Mouse (Mus musculus) heart, embryonic 10.5 days (tissue): ENCODE results near the gene Cope. TPM values are rescaled to one million over a fixed set of nuclear protein-coding genes. Genes with fewer than 3 reads are reported as not detected.

ENCODE experiments used
- DNase-seq: peaks from one replicate; pipeline ENCODE4 v3.0.0-alpha.2; 2017; ENCODE audit warnings: low spot score
- H3K27ac ChIP-seq: fragments of 300-500 bp; sonication (generic); 2 replicates; pipeline ENCODE4 v1.5.1; 2016; ENCODE audit warnings: mild to moderate bottlenecking
- H3K27me3 ChIP-seq: fragments of 300-500 bp; sonication (generic); 2 replicates; pipeline ENCODE4 v1.6.1; 2016; ENCODE audit warnings: mild to moderate bottlenecking; ENCODE audit not compliant: poor library complexity, insufficient read depth, severe bottlenecking
- H3K36me3 ChIP-seq: fragments of 300-500 bp; sonication (generic); 2 replicates; pipeline ENCODE4 v1.6.1; 2016; ENCODE audit warnings: mild to moderate bottlenecking, moderate library complexity
- H3K4me1 ChIP-seq: fragments of 300-500 bp; sonication (generic); 2 replicates; pipeline ENCODE4 v1.6.1; 2016; ENCODE audit warnings: mild to moderate bottlenecking
- H3K4me3 ChIP-seq: fragments of 300-500 bp; sonication (generic); 2 replicates; pipeline ENCODE4 v1.5.1; 2016; ENCODE audit warnings: mild to moderate bottlenecking, moderate library complexity
- H3K9me3 ChIP-seq: fragments of 300-500 bp; sonication (generic); 2 replicates; pipeline ENCODE4 v1.6.1; 2016; ENCODE audit warnings: mild to moderate bottlenecking, moderate library complexity
- WGBS: fragments of 180-500 bp; shearing (Covaris S2); methylation state at CpG from one replicate; pipeline ENCODE4 v1.1.7; 2016; 5-methylcytosine and 5-hydroxymethylcytosine counted together
- polyA plus RNA-seq: library from polyadenylated mRNA; unstranded; fragments of >200 nt; fragmentation: Nextera tagmentation; extraction: Ambion mirVana; gene quantifications from 2 replicates; pipeline ENCODE4 v1.2.1, GENCODE M21; 2016

The Cope gene
- polyA plus RNA-seq, 1 experiment from 2014 or later, result 398 TPM

- no peak overlapping the region for H3K4me3 ChIP-seq
- H3K27ac ChIP-seq, result peak overlapping the region; percentile 12; the same call in 1 of the 2 replicates
- no peak for DNase-seq
- H3K4me1 ChIP-seq, result peaks cover 28% of the 10 kb centered on the region
- H3K27me3 ChIP-seq, result peaks cover 12% of the 10 kb centered on the region; the same call in 1 of the 2 replicates
- no peaks in the 10 kb centered on the region for H3K9me3 ChIP-seq
- 85% methylated on average over 1 of the region's 1 CpGs for WGBS
- 0 out of 2 replicates have a peak, but pooled peaks cover 3% of the 10 kb centered on the region for H3K36me3 ChIP-seq
Measured at GRCm38 (mm10) chr8:70356111-70356510, 53.8 kb downstream of the Cope start.

- DNase-seq, result no peak
- H3K4me1 ChIP-seq, result no peaks in the 10 kb centered on the region
- H3K9me3 ChIP-seq, result no peaks in the 10 kb centered on the region
- 38% methylated on average over 3 of the region's 3 CpGs for WGBS
- peaks cover 12% of the 10 kb centered on the region; the same call in 1 of the 2 replicates for H3K27me3 ChIP-seq
- no peak overlapping the region for H3K4me3 ChIP-seq
- H3K27ac ChIP-seq, result no peak overlapping the region
- no peaks in the 10 kb centered on the region for H3K36me3 ChIP-seq
Measured at GRCm38 (mm10) chr8:70359411-70359810, 57.1 kb downstream of the Cope start.

GRCm38 (mm10) chr8:70360769-70361168, 58.5 kb downstream of the Cope start:
- WGBS, result 46% methylated on average over 4 of the region's 4 CpGs
- Histone ChIP-seq H3K27ac (no peak overlapping the region), H3K27me3 (peaks cover 12% of the 10 kb centered on the region; the same call in 1 of the 2 replicates), H3K9me3 (no peaks in the 10 kb centered on the region), H3K36me3 (no peaks in the 10 kb centered on the region), H3K4me1 (no peaks in the 10 kb centered on the region), H3K4me3 (no peak overlapping the region)
- no peak for DNase-seq

GRCm38 (mm10) chr8:70361484-70362032, 59.2 kb downstream of the Cope start:
- H3K27ac ChIP-seq, result no peak overlapping the region
- WGBS, result 72% methylated on average over 10 of the region's 10 CpGs
- no peaks in the 10 kb centered on the region for H3K36me3 ChIP-seq
- H3K9me3 ChIP-seq, result no peaks in the 10 kb centered on the region
- H3K27me3 ChIP-seq, result peaks cover 15% of the 10 kb centered on the region; the same call in 1 of the 2 replicates
- no peak for DNase-seq
- H3K4me1 ChIP-seq, result no peaks in the 10 kb centered on the region
- no peak overlapping the region for H3K4me3 ChIP-seq

Other genes with a start within 250 kb of the Cope start
- 0.94 and 1.3 TPM in 2 replicates for gene Tm6sf2, start 229.6 kb upstream of the Cope start, polyA plus RNA-seq
- gene Hapln4, start 219.1 kb upstream of the Cope start, polyA plus RNA-seq, result 0.30 and 0.62 TPM in 2 replicates
- 0.06 and 0.29 TPM in 2 replicates for gene Ncan, start 181.6 kb upstream of the Cope start, polyA plus RNA-seq
- 35.4 and 39.6 TPM in 2 replicates for gene Nr2c2ap, start 171.2 kb upstream of the Cope start, polyA plus RNA-seq
- gene Rfxank, start 163.4 kb upstream of the Cope start, polyA plus RNA-seq, result 16.5 and 18.3 TPM in 2 replicates
- 39.6 and 43.9 TPM in 2 replicates for gene Borcs8, start 163.0 kb upstream of the Cope start, polyA plus RNA-seq
- 0.23 and 0.53 TPM in 2 replicates for gene Mef2b, start 162.8 kb upstream of the Cope start, polyA plus RNA-seq
- 93.9 and 123 TPM in 2 replicates for gene Tmem161a, start 130.2 kb upstream of the Cope start, polyA plus RNA-seq
- 5.8 and 9.5 TPM in 2 replicates for gene Slc25a42, start 90.2 kb upstream of the Cope start, polyA plus RNA-seq
- gene Sugp2, start 68.3 kb upstream of the Cope start, polyA plus RNA-seq, result 34.7 and 34.8 TPM in 2 replicates
- gene Armc6, start 68.1 kb upstream of the Cope start, polyA plus RNA-seq, result 29.5 and 31.6 TPM in 2 replicates
- gene Homer3, start 19.7 kb upstream of the Cope start, polyA plus RNA-seq, result 42.7 and 80.5 TPM in 2 replicates
- gene Ddx49, start within 50 bp of the Cope start, polyA plus RNA-seq, result 40.5 and 47.5 TPM in 2 replicates
- gene Cers1, start 13.3 kb downstream of the Cope start, polyA plus RNA-seq, result 1.4 TPM in 2 replicates
- gene Gdf1, start 27.3 kb downstream of the Cope start, polyA plus RNA-seq, result 1.9 and 4.2 TPM in 2 replicates
- gene Upf1, start 50.8 kb downstream of the Cope start, polyA plus RNA-seq, result 14.5 and 19.8 TPM in 2 replicates
- gene Comp, start 71.0 kb downstream of the Cope start, polyA plus RNA-seq, result 0.43 and 1.2 TPM in 2 replicates
- 13.0 and 15.8 TPM in 2 replicates for gene Crtc1, start 137.1 kb downstream of the Cope start, polyA plus RNA-seq
- 15.6 and 15.7 TPM in 2 replicates for gene Klhl26, start 174.4 kb downstream of the Cope start, polyA plus RNA-seq
- 1.2 and 3.6 TPM in 2 replicates for gene Tmem59l, start 184.8 kb downstream of the Cope start, polyA plus RNA-seq
- gene Crlf1, start 190.6 kb downstream of the Cope start, polyA plus RNA-seq, result 1.8 and 3.2 TPM in 2 replicates
- 127 and 128 TPM in 2 replicates for gene Rex1bd, start 204.2 kb downstream of the Cope start, polyA plus RNA-seq
- 751 and 801 TPM in 2 replicates for gene Uba52, start 208.3 kb downstream of the Cope start, polyA plus RNA-seq
- gene Fkbp8, start 225.2 kb downstream of the Cope start, polyA plus RNA-seq, result 295 and 310 TPM in 2 replicates
- 67.0 and 68.3 TPM in 2 replicates for gene Kxd1, start 225.4 kb downstream of the Cope start, polyA plus RNA-seq
- gene Ell, start 236.9 kb downstream of the Cope start, polyA plus RNA-seq, result 15.8 and 18.5 TPM in 2 replicates